Mouse (Mus musculus) liver, postnatal 0 days (tissue): ENCODE measurements at regions not wholly inside any gene's neighbourhood (a gene's known extent, or its start where the extent isn't known, plus 50 kb on each side); places are given as distances from the start of the nearest gene placed in this dataset.

ENCODE experiments used
- CTCF ChIP-seq: sonication (generic); IDR thresholded peaks from 2 replicates; pipeline ENCODE4 v1.5.1; 2016; ENCODE audit warnings: antibody characterized with exemption, low read depth
- EP300 ChIP-seq: IDR thresholded peaks from 2 replicates; pipeline ENCODE4 v1.6.1; 2016; ENCODE audit warnings: antibody characterized with exemption, low read depth, mild to moderate bottlenecking

DNA sequence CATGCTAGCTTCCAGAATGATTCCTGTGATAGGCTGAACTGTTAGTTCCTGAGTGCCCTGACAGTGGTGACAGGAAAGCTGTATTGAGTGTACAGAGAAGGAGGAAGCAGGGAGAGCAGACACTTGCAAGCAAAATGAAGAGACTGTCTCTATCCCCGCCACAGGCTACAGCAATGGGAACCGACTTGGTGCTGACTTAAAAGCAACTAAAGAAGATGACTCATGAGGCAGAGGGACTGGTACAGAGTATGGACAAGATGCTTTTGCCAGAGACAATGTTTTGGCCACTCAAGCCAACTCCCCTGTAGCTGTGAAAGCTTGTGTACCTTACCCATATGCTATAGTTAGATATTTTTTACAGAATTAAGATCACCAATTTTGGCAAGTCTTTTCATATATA lies 4773.0 kb downstream of the 9330182O14Rik start:
- TF ChIP-seq EP300 = no peak
- TF ChIP-seq CTCF = no peak
